Mouse (Mus musculus): ENCODE data around the gene Gm17482.

GRCm38 (mm10) chr6:115271326-115271725, 44.2 kb downstream of the Gm17482 start:
- TF ChIP-seq POLR2A (IDR thresholded peaks at IDR 0.05; ENCODE audit: borderline replicate concordance, control insufficient read depth, low read depth, low read length) = no peak
- TF ChIP-seq CTCF (IDR thresholded peaks at IDR 0.05; ENCODE audit: control insufficient read depth, insufficient read depth, low read length) = no peak

Measured in bone marrow, adult 2 months (tissue).